Mouse (Mus musculus): ENCODE results near the gene Pip4k2b. TPM values are rescaled to one million over a fixed set of nuclear protein-coding genes. Genes with fewer than 3 reads are reported as not detected.
A peak's percentile ranks its signal among the peaks of the same experiment; 100 is the strongest.

Gene Pip4k2b
- total RNA-seq, 2 experiments from 2014 or later, result 20.7 to 22.6 TPM

DNA sequence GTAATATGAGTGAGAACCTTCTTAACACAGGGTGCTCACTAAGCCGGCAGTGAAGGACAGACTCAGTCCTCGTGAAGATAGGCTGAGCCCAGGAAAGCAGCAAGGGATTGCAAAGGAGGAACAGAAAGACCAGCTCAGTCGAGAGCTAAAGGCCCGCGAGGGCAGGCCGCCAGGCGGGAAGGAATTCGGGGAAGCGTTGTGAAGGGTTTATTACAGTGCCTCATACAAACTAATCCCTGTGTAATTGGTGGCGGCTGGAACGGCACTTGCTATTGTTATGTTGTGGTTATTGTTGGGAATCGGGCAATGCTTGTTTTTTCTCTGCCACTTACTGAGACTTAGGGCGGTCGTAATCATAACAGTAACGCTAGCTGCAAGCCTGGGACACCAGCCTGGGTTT, 67.1 kb downstream of the Pip4k2b start:
- intact Hi-C loops (cut with DNase I), result no loop called here
- DNase-seq, result no peak

DNA sequence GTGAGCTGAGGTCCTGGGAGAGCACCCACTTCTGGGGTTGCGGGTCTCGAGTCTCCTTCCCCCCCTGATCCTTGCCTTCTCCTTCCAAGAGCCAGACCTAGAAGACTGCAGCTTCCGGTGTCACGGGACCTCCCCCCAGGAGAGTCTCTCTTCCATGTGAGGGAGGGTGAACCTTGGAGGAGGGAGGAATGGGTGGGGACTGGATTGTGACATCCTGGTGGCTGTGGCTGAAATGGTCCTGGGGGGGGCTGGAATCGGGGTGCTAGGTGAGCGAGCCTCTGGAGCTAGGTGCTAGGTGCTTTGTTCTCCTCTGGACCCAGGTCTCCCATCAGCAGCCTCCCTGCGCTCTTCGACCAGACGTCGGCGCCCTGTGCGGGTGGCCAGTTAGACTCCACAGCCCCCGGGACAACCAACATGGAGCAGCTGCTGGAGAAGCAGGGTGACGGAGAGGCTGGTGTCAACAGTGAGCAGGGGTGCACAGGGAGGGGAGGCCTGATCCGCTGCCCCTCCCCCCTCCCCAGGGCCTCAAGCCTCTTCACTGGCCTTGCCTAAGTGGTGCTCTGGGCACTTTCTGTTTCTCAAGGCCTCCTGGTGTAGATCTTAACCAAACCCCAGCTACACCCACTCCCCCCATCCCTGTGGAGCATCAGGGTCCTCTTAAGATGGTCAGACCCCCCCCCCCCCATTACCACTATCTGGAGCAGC, 68.3 kb downstream of the Pip4k2b start:
- intact Hi-C loops (cut with DNase I), result no loop called here
- no peak for DNase-seq

GRCm38 (mm10) chr11:97673148-97673547, 71.4 kb downstream of the Pip4k2b start:
- intact Hi-C loops (cut with DNase I), result no loop called here

DNA sequence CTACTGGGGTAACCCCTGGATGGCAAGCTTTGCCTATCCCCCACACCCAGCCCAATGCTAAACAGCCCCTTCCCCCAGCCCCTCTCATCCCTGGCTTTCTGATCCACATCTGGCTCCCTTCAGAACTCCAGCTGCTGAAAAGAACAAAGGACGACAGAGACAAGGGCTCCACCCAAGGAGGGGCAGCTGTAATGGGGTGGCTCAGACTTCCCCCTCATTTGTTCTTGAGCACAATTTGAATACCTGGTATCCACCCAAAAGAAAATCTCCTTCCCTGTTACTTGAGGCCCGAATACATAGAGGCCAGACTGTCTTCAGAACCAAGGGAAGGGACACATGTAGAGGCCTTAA, 73.4 kb downstream of the Pip4k2b start:
- DNase-seq, result no peak
- intact Hi-C loops (cut with DNase I), result no loop called here

More at GRCm38 (mm10) chr11:97673148-97673547, 71.4 kb downstream of the Pip4k2b start:
- no peak for DNase-seq

DNA sequence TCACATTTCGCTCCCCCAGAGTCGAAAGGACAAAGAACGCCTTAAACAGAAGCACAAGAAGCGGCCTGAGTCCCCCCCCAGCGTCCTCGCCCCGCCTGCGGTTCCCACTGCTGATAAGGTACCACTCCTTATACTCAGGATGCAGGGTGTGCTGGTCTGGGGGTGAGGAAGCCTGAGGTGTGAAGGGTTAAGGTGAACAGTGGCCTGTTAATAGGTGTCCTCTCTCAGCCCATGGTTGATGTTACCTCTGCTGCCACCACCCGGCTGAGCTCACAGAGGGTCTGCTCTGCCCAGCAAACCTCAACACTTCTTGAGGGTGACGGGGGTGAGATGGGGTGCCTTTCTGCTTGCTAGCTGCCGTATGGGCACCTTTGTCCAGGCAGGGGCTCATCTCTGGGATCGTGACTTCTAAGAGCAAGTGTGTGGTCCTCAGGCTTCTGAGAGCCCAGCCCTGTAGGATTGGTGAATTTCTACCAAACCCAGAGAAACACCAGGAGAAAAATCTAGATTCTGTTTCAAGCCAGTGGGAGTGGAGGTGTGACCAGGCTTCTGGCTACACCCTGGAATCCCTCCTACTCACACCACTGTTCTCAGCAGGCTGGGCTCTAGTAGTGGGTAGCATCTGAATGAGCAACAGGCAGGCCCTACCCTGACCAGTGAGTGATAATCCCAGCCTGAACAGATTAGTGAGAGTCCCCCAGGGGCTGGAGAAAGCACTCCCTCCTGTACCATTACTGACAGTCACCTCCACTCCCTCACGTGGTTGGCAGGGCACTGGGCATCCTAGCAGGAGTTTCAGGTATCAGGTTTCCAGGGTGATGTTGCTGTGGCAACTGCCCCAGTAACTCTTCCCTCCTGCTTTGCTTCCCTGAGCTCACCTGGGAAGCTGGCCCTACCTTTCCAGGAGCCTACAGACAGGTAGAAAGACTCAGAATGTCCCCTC, 74.0 kb downstream of the Pip4k2b start:
- intact Hi-C loops (cut with DNase I), result no loop called here
- peak in 1 of 2 experiments; percentile 46 for DNase-seq

DNA sequence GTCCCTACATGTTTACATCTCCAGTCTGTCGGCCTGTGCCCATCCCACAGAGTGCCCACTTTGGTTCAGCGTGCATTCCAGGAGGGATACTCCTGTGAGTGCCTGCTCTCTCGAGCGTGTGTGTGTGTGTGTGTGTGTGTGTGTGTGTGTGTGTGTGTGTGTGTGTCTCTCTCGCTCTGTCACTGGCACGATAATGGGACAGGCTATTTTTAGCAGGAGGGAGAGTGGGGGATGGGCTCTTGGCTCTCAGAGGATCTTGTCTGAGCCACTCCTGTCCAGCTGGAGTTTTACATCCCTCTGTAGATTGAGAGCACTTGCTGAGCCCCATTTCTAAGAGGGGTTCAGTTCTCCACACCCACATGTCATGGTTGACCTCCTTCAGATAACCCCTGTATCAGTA, 74.7 kb downstream of the Pip4k2b start:
- DNase-seq, result peak; percentile 76 to 86
- intact Hi-C loops (cut with DNase I), result no loop called here

DNA sequence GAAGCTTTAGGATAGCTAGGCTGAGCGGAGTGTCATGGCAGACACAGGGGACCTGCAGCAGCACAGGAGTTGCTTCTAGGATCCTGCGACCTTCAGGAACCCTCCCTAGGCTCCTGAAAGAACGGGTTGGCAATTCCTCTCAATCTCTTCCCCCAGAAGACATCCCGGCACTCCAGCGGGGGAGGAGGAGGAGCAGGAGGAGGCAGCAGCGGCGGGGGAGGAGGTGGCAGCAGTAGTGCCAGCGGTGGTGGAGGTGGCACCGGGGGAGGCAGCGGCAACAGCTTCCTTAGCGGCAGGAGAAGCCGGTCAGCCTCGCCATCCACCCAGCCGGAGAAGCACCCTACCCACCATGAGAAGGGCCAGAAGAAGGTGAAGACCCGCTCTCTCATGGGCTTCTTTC, 75.2 kb downstream of the Pip4k2b start:
- intact Hi-C loops (cut with DNase I), result no loop called here
- DNase-seq, result no peak

- intact Hi-C loops (cut with DNase I), result no loop called here
- DNase-seq, result no peak
These were observed 76.3 kb downstream of the Pip4k2b start for GRCm38 (mm10) chr11:97668160-97668559.

- DNase-seq, result no peak
These were observed 77.7 kb downstream of the Pip4k2b start for GRCm38 (mm10) chr11:97666794-97667193.

DNA sequence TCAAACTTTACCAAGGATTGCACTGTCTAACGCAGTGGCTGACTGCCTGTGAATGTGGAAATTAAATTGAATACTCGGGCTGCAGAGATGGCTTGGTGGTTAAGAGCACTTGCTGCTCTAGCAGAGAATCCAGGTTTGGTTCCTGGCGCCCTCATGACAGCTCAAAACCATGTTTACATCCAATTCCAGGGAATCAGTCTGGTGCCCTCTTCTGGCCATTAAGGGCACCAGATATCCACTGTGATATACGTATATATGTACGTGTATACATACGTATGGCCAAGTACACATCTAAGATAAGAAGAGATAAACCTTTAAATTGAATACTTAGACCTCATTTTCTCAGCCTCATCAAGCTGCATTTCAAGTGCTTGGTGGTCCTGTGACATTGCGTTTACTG, 78.3 kb downstream of the Pip4k2b start:
- intact Hi-C loops (cut with DNase I), result no loop called here

More at GRCm38 (mm10) chr11:97666794-97667193, 77.7 kb downstream of the Pip4k2b start:
- intact Hi-C loops (cut with DNase I), result no loop called here

DNA sequence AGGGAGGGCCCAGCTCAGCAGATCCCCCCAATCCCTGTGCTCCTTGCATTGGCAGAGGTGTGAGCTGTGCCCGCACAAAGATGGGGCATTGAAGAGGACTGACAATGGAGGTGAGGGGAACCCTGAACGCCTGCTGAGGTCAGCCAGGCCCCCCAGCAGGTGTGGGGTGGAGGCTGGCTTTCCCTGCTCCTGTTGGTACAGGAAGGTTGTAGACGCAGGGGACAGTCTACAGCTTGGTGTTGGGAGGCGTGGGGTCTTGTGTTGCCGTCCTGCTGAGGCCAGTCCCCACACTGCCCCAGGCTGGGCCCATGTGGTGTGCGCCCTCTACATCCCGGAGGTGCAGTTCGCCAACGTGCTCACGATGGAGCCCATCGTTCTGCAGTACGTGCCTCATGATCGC, 79.1 kb downstream of the Pip4k2b start:
- DNase-seq, result no peak
- intact Hi-C loops (cut with DNase I), result no loop called here

More for the DNA sequence above, 78.3 kb downstream of the Pip4k2b start:
- DNase-seq, result no peak

Small RNA genes within 50 kb of the gene (microRNA-seq; reads per million reads assigned to microRNA genes)
- 0.54 to 1.4 reads per million in 2 experiments for gene Mir6927
- gene Mir8102, result 0 to 0.27 reads per million in 2 experiments

Other genes starting within 250 kb of the Pip4k2b start
- not detected for gene 4933428G20Rik, start 244.4 kb downstream of the Pip4k2b start, total RNA-seq (2021)
- under 1 TPM; 0.29 to 0.34 TPM for gene Srcin1, start 168.5 kb downstream of the Pip4k2b start, total RNA-seq (2021)
- gene Epop, start 115.0 kb downstream of the Pip4k2b start, total RNA-seq (2021), result 1 to 10 TPM in 1 of 2 experiments, under 1 TPM in 1; 0.93 to 1.2 TPM
- gene Mllt6, start 81.3 kb downstream of the Pip4k2b start, total RNA-seq (2021), result 10 to 100 TPM; 58.1 to 61.7 TPM
- 100 to 1,000 TPM; 146 to 147 TPM for gene Cisd3, start 58.9 kb downstream of the Pip4k2b start, total RNA-seq (2021)
- gene Pcgf2, start 44.2 kb downstream of the Pip4k2b start, total RNA-seq (2021), result 10 to 100 TPM; 11.1 to 12.9 TPM
- 100 to 1,000 TPM; 161 to 169 TPM for gene Psmb3, start 41.3 kb downstream of the Pip4k2b start, total RNA-seq (2021)
- 10 to 100 TPM in 1 of 2 experiments, 1 to 10 TPM in 1; 8.9 to 10.6 TPM for gene Cwc25, start 21.9 kb upstream of the Pip4k2b start, total RNA-seq (2021)
- under 1 TPM in 1 of 2 experiments, not detected in 1; 0.65 TPM for gene 1700001P01Rik, start 31.2 kb upstream of the Pip4k2b start, total RNA-seq (2021)
- gene Rpl23, start 37.7 kb upstream of the Pip4k2b start, total RNA-seq (2021), result 100 to 1,000 TPM; 503 to 533 TPM
- 10 to 100 TPM; 47.8 to 49.6 TPM for gene Lasp1, start 54.3 kb upstream of the Pip4k2b start, total RNA-seq (2021)
- 1 to 10 TPM in 1 of 2 experiments, under 1 TPM in 1; 0.95 to 1.1 TPM for gene B230217C12Rik, start 96.1 kb upstream of the Pip4k2b start, total RNA-seq (2021)
- gene Fbxo47, start 139.4 kb upstream of the Pip4k2b start, total RNA-seq (2021), result under 1 TPM; 0.17 to 0.37 TPM
- gene Plxdc1, start 241.7 kb upstream of the Pip4k2b start, total RNA-seq (2021), result 1 to 10 TPM; 7.3 TPM

Measured in heart, postnatal 14 days (tissue).